Mouse (Mus musculus): ENCODE results near the gene Kif1a. TPM values are rescaled to one million over a fixed set of nuclear protein-coding genes. Genes with fewer than 3 reads are reported as not detected.

The Kif1a gene
- polyA plus RNA-seq, 1 experiment = 29.3 TPM

GRCm38 (mm10) chr1:93033989-93034388 is 67.8 kb downstream of the Kif1a start:
- TF ChIP-seq POLR2A (IDR thresholded peaks at IDR 0.05; ENCODE audit: low read depth, low read length) (no peak), CTCF (IDR thresholded peaks at IDR 0.05; ENCODE audit: borderline replicate concordance, insufficient read depth, low read length) (no peak)
- H3K27ac ChIP-seq (ENCODE audit: insufficient read depth, low read length) = no peak overlapping the region
- H3K4me3 ChIP-seq (ENCODE audit: insufficient read depth, low read length) = no peak overlapping the region
- H3K4me1 ChIP-seq (ENCODE audit: control insufficient read depth, insufficient read depth, low read length) = no peaks in the 10 kb centered on the region

GRCm38 (mm10) chr1:93031199-93031598 is 70.6 kb downstream of the Kif1a start:
- no peak overlapping the region for H3K27ac ChIP-seq (ENCODE audit: insufficient read depth, low read length)
- H3K4me3 ChIP-seq (ENCODE audit: insufficient read depth, low read length) = no peak overlapping the region
- no peak for TF ChIP-seq CTCF (IDR thresholded peaks at IDR 0.05; ENCODE audit: borderline replicate concordance, insufficient read depth, low read length)
- TF ChIP-seq POLR2A (IDR thresholded peaks at IDR 0.05; ENCODE audit: low read depth, low read length) = no peak
- H3K4me1 ChIP-seq (ENCODE audit: control insufficient read depth, insufficient read depth, low read length) = no peaks in the 10 kb centered on the region

DNA sequence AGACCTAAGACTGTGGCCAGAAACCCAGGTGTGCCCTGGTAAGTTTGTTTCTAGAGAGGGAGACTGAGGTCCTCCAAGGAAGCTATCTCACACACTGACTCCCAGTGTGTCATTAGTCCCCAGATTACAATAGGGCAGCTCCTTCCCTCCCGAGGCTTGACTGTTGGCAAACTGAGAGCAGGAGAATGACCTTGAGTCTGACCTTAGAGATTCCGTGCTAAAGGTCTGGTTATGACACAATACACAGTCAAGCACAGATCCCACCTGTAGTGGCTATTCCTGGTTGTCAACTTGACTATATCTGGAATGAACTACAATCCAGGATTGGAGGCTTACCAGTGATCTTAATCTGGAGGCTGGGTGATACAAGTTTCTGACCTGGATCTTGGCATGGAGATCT is 71.7 kb downstream of the Kif1a start:
- Histone ChIP-seq H3K27ac (ENCODE audit: insufficient read depth, low read length) (no peak overlapping the region), H3K4me1 (ENCODE audit: control insufficient read depth, insufficient read depth, low read length) (no peaks in the 10 kb centered on the region), H3K4me3 (ENCODE audit: insufficient read depth, low read length) (no peak overlapping the region)
- TF ChIP-seq CTCF (IDR thresholded peaks at IDR 0.05; ENCODE audit: borderline replicate concordance, insufficient read depth, low read length) (no peak), POLR2A (IDR thresholded peaks at IDR 0.05; ENCODE audit: low read depth, low read length) (no peak)

DNA sequence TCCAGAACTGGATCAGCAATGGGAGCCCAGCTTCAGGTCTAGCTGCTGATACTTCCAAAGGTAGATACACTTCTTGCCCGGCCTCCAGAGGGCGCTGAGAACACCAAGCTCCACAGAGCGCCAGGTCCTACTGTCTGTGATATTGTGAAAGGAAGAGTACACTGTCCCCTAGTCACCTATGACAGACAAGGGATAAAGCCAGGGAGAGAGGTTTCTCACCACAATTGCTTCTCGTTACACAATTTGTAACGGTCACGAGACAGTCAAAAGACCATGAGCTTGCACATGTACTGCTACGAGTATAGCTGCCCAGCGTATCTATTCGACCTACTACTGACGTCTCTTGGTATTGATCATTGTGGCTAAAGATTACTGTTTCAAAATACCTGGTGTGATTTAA is 72.4 kb downstream of the Kif1a start:
- Histone ChIP-seq H3K4me1 (ENCODE audit: control insufficient read depth, insufficient read depth, low read length) (no peaks in the 10 kb centered on the region), H3K27ac (ENCODE audit: insufficient read depth, low read length) (no peak overlapping the region), H3K4me3 (ENCODE audit: insufficient read depth, low read length) (no peak overlapping the region)
- TF ChIP-seq POLR2A (IDR thresholded peaks at IDR 0.05; ENCODE audit: low read depth, low read length) (no peak), CTCF (IDR thresholded peaks at IDR 0.05; ENCODE audit: borderline replicate concordance, insufficient read depth, low read length) (no peak)

- Histone ChIP-seq H3K4me3 (ENCODE audit: insufficient read depth, low read length) (no peak overlapping the region), H3K4me1 (ENCODE audit: control insufficient read depth, insufficient read depth, low read length) (no peaks in the 10 kb centered on the region), H3K27ac (ENCODE audit: insufficient read depth, low read length) (no peak overlapping the region)
- no peak for TF ChIP-seq CTCF (IDR thresholded peaks at IDR 0.05; ENCODE audit: borderline replicate concordance, insufficient read depth, low read length)
- TF ChIP-seq POLR2A (IDR thresholded peaks at IDR 0.05; ENCODE audit: low read depth, low read length) = no peak
Observed at GRCm38 (mm10) chr1:93026600-93026999, 75.2 kb downstream of the Kif1a start.

GRCm38 (mm10) chr1:93020602-93021001 is 81.1 kb downstream of the Kif1a start:
- no peak overlapping the region for H3K4me3 ChIP-seq (ENCODE audit: insufficient read depth, low read length)
- TF ChIP-seq CTCF (IDR thresholded peaks at IDR 0.05; ENCODE audit: borderline replicate concordance, insufficient read depth, low read length) = no peak
- no peak overlapping the region for H3K27ac ChIP-seq (ENCODE audit: insufficient read depth, low read length)
- H3K4me1 ChIP-seq (ENCODE audit: control insufficient read depth, insufficient read depth, low read length) = no peaks in the 10 kb centered on the region

DNA sequence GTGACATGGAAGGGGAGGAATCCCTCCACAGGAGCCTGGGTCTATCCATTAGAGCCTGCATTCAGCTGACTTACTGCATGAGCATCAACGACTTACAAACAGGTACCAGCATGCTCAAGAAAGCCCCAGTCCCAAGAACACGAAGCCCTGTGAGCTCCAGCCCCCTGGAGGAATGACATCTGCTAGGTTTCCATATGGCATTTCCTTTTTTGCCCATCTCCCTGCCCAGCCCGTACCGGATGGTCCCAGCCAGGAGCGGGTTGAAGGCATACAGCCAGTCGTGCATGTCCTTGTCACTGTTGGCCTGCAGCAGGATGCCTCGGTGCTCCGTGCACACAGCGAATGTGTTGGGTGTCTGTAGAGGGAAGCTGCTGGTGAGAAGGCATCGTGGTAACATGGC is 83.0 kb downstream of the Kif1a start:
- Histone ChIP-seq H3K4me3 (ENCODE audit: insufficient read depth, low read length) (no peak overlapping the region), H3K4me1 (ENCODE audit: control insufficient read depth, insufficient read depth, low read length) (no peaks in the 10 kb centered on the region), H3K27ac (ENCODE audit: insufficient read depth, low read length) (no peak overlapping the region)
- no peak for TF ChIP-seq POLR2A (IDR thresholded peaks at IDR 0.05; ENCODE audit: low read depth, low read length)
- no peak for TF ChIP-seq CTCF (IDR thresholded peaks at IDR 0.05; ENCODE audit: borderline replicate concordance, insufficient read depth, low read length)

- TF ChIP-seq CTCF (IDR thresholded peaks at IDR 0.05; ENCODE audit: borderline replicate concordance, insufficient read depth, low read length) = no peak
- TF ChIP-seq POLR2A (IDR thresholded peaks at IDR 0.05; ENCODE audit: low read depth, low read length) = no peak
- no peak overlapping the region for H3K4me3 ChIP-seq (ENCODE audit: insufficient read depth, low read length)
- no peak overlapping the region for H3K27ac ChIP-seq (ENCODE audit: insufficient read depth, low read length)
- H3K4me1 ChIP-seq (ENCODE audit: control insufficient read depth, insufficient read depth, low read length) = no peaks in the 10 kb centered on the region
Observed at GRCm38 (mm10) chr1:93015136-93015535, 86.6 kb downstream of the Kif1a start.

- no peak overlapping the region for H3K4me3 ChIP-seq (ENCODE audit: insufficient read depth, low read length)
- TF ChIP-seq CTCF (IDR thresholded peaks at IDR 0.05; ENCODE audit: borderline replicate concordance, insufficient read depth, low read length) (peak; percentile 83), POLR2A (IDR thresholded peaks at IDR 0.05; ENCODE audit: low read depth, low read length) (no peak)
- no peaks in the 10 kb centered on the region for H3K4me1 ChIP-seq (ENCODE audit: control insufficient read depth, insufficient read depth, low read length)
- H3K27ac ChIP-seq (ENCODE audit: insufficient read depth, low read length) = no peak overlapping the region
Observed at GRCm38 (mm10) chr1:93014460-93014859, 87.3 kb downstream of the Kif1a start.

DNA sequence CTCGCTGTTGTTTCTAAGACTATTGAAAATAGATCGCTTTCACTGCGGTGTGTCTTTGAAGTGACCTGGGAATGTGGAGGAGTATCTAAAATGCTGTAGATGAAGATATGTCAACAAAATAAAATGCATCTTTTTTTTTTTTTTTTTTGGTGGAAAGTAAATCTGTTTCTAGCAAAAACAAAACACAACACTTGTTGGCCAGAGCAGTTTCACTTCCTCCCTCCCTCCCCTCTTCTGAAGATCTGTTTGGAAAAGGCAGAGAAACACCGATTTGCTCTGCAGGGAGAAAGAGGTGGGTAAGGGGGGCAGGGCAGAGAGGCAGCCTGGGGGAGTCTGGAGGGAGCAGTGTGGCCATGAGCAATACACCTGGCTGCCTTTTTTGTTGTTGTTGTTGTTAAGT is 88.4 kb downstream of the Kif1a start:
- Histone ChIP-seq H3K4me3 (ENCODE audit: insufficient read depth, low read length) (no peak overlapping the region), H3K4me1 (ENCODE audit: control insufficient read depth, insufficient read depth, low read length) (no peaks in the 10 kb centered on the region), H3K27ac (ENCODE audit: insufficient read depth, low read length) (no peak overlapping the region)
- TF ChIP-seq CTCF (IDR thresholded peaks at IDR 0.05; ENCODE audit: borderline replicate concordance, insufficient read depth, low read length) = no peak
- TF ChIP-seq POLR2A (IDR thresholded peaks at IDR 0.05; ENCODE audit: low read depth, low read length) = no peak

- Histone ChIP-seq H3K4me1 (ENCODE audit: control insufficient read depth, insufficient read depth, low read length) (no peaks in the 10 kb centered on the region), H3K4me3 (ENCODE audit: insufficient read depth, low read length) (no peak overlapping the region), H3K27ac (ENCODE audit: insufficient read depth, low read length) (no peak overlapping the region)
- TF ChIP-seq CTCF (IDR thresholded peaks at IDR 0.05; ENCODE audit: borderline replicate concordance, insufficient read depth, low read length) (no peak), POLR2A (IDR thresholded peaks at IDR 0.05; ENCODE audit: low read depth, low read length) (no peak)
Observed at GRCm38 (mm10) chr1:93012103-93012585, 89.6 kb downstream of the Kif1a start.

Measured in embryonic fibroblast, embryonic 13.5 days (primary cell).